Mouse (Mus musculus): ENCODE data around the gene Enpp1. TPM values are rescaled to one million over a fixed set of nuclear protein-coding genes. Genes with fewer than 3 reads are reported as not detected.
A peak's percentile ranks its signal among the peaks of the same experiment; 100 is the strongest.

Enpp1 gene
- 3.9 and 4.1 TPM in 2 replicates for polyA plus RNA-seq (2015; fragmentation: Nextera tagmentation; extraction: Ambion mirVana)

GRCm38 (mm10) chr10:24711480-24712366 lies at the start of gene Enpp1:
Enpp1 (minus strand) TSS chr10:24712159.
- peak within 1 kb of the TSS; percentile 59 for H3K9ac ChIP-seq
- peak within 1 kb of the TSS; percentile 72 for H3K4me3 ChIP-seq (replicated peaks)
- peak within 1 kb of the TSS; percentile 100 for H3K4me2 ChIP-seq
- H3K4me1 ChIP-seq: peaks cover 13% of the 10 kb centered on the region
- WGBS: under 1% methylated on average over 68 of the region's 79 CpGs
- H3K36me3 ChIP-seq: no peaks in the 10 kb centered on the region
- no peaks in the 10 kb centered on the region for H3K9me3 ChIP-seq (replicated peaks)
- H3K27ac ChIP-seq: no peak within 1 kb of the TSS
- ATAC-seq (replicated peaks; ENCODE audit: low FRiP score): peak; percentile 95
- H3K27me3 ChIP-seq: peaks cover 14% of the 10 kb centered on the region; the same call in 1 of the 2 replicates

DNA sequence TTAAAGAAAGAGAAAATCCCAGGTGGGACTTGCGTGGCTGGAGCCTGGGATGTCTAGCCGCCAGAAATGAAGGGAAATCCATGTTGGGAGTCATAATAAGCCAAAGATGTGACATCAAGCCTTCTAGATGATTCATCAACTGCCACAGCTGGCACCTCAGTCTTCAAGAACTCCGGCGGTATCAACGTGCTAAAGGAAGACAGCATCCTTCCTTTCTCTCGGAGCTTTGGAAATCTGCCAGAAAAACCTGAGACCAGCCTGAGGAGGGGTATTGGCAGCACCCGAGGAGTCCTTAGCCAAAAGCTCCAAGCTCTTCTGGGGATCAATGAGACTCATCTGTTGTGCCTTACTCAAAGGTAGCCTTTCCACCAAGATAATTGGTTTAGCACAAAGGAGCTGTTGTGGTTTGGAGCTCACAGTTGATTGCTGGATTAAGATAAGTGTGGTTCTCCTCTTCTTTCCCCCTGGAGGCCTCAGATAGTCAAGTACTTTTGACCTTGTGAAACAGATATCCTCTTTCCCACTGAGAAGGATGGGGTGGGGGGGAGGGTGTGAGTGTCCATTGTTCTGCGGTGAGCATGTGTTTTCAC lies 46.5 kb upstream of the Enpp1 start:
- H3K27me3 ChIP-seq: no peaks in the 10 kb centered on the region
- ATAC-seq (replicated peaks; ENCODE audit: low FRiP score): no peak
- no peak overlapping the region for H3K27ac ChIP-seq
- 71% methylated on average over 8 of the region's 8 CpGs for WGBS
- no peaks in the 10 kb centered on the region for H3K36me3 ChIP-seq
- no peaks in the 10 kb centered on the region for H3K9me3 ChIP-seq (replicated peaks)
- H3K9ac ChIP-seq: no peak overlapping the region
- no peak overlapping the region for H3K4me3 ChIP-seq (replicated peaks)
- H3K4me2 ChIP-seq: no peak overlapping the region
- no peaks in the 10 kb centered on the region for H3K4me1 ChIP-seq

DNA sequence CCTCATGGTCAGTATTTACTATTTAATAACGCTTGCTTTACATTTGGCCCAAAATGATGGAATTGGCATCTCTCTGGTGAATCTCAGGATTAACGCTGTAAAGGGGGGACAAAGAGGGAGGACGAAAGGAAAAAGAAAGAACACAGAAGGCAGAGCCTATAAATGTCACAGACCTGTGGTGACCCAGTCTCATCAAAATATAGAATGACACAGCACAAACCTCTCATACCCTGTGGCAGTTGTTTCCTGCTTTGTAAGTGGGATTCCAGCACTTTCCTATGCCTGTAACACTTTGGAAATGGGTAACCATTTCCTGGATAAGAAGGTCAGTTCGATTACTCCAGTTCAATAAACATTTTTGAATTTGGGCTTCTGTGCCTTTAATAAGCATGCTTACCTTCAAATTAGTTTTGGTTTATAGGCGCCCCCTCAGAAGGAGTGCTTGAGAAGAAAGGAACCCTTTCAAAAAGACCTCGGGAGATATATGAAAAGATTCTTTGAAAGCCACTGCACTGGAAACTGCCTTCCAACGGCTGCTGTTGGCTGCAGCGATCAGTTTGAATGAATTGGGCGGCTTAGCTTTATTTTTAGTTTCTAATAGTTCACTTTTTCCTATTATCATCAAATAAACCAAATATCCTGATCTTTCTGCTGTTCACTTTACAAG lies 43.0 kb upstream of the Enpp1 start:
- no peaks in the 10 kb centered on the region for H3K36me3 ChIP-seq
- H3K4me2 ChIP-seq: peak overlapping the region; percentile 46; the same call in 1 of the 2 replicates
- H3K27ac ChIP-seq: no peak overlapping the region
- ATAC-seq (replicated peaks; ENCODE audit: low FRiP score): no peak
- H3K9me3 ChIP-seq (replicated peaks): no peaks in the 10 kb centered on the region
- no peaks in the 10 kb centered on the region for H3K27me3 ChIP-seq
- no peaks in the 10 kb centered on the region for H3K4me1 ChIP-seq
- WGBS: 74% methylated on average over 9 of the region's 9 CpGs
- no peak overlapping the region for H3K4me3 ChIP-seq (replicated peaks)
- no peak overlapping the region for H3K9ac ChIP-seq

DNA sequence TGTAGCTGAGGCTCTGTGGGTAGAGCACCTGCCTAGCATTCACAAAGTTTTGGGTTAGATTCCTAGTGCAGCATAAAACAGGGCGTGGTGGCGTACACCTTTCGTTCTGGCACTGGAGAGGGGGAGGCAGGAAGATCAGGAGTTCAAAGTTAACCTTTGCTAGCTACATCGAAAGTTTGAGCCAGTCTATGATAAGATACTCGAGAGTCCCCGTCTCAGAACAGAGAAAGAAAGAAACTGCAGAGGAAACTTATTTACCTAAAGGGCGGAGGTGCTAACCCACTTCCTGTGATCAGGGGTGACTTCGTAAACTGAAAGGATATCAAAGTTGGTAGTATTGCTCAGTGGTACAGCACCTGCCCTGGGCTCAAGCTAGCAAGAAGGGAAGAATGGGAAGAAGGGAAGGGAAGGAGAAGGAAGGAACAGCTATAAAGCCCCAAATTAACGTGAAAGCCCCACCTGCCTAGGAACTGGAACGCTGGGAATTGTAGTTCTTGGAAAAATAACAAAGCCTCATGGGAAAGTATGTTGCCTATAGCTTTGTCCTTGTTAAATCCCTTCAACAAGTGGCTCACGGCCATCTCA lies 42.4 kb upstream of the Enpp1 start:
- H3K4me2 ChIP-seq: peak overlapping the region; percentile 46
- no peaks in the 10 kb centered on the region for H3K27me3 ChIP-seq
- no peaks in the 10 kb centered on the region for H3K9me3 ChIP-seq (replicated peaks)
- H3K9ac ChIP-seq: no peak overlapping the region
- H3K36me3 ChIP-seq: no peaks in the 10 kb centered on the region
- WGBS: 43% methylated on average over 11 of the region's 11 CpGs
- H3K4me1 ChIP-seq: no peaks in the 10 kb centered on the region
- H3K27ac ChIP-seq: no peak overlapping the region
- H3K4me3 ChIP-seq (replicated peaks): peak overlapping the region; percentile 35
- no peak for ATAC-seq (replicated peaks; ENCODE audit: low FRiP score)

GRCm38 (mm10) chr10:24753536-24754250 lies 41.7 kb upstream of the Enpp1 start:
- 64% methylated on average over 16 of the region's 16 CpGs for WGBS
- ATAC-seq (replicated peaks; ENCODE audit: low FRiP score): no peak
- no peaks in the 10 kb centered on the region for H3K36me3 ChIP-seq
- no peak overlapping the region for H3K9ac ChIP-seq
- H3K4me2 ChIP-seq: peak overlapping the region; percentile 46
- H3K9me3 ChIP-seq (replicated peaks): no peaks in the 10 kb centered on the region
- H3K27ac ChIP-seq: no peak overlapping the region
- H3K4me3 ChIP-seq (replicated peaks): peak overlapping the region; percentile 35
- no peaks in the 10 kb centered on the region for H3K4me1 ChIP-seq
- H3K27me3 ChIP-seq: no peaks in the 10 kb centered on the region

- Histone ChIP-seq H3K9me3 (replicated peaks) (no peaks in the 10 kb centered on the region), H3K4me1 (no peaks in the 10 kb centered on the region), H3K36me3 (no peaks in the 10 kb centered on the region), H3K9ac (no peak overlapping the region), H3K27me3 (no peaks in the 10 kb centered on the region), H3K4me3 (replicated peaks) (no peak overlapping the region), H3K4me2 (no peak overlapping the region), H3K27ac (no peak overlapping the region)
- ATAC-seq (replicated peaks; ENCODE audit: low FRiP score): no peak
- 74% methylated on average over 13 of the region's 13 CpGs for WGBS
Measured at GRCm38 (mm10) chr10:24742950-24743487, 31.1 kb upstream of the Enpp1 start.

GRCm38 (mm10) chr10:24741229-24742198 lies 29.6 kb upstream of the Enpp1 start:
- WGBS: 63% methylated on average over 7 of the region's 7 CpGs

DNA sequence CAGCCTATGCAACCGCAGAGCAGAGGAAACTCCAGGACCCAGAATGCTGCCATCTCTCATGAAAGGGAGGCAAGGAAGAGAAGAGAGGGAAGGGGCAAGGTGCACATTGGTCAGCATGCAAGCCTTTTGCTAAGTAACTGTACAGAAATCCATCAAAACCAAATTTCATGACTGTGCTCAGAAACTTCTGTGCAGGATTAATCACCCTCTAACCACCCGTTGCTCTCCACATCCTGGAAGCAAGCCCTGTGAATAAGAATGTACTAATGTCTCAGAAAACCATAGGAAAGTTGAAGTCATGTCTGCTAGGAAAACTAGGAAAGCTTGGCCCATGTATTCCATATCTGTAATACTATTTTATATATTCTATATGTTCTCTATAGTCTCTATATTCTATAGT lies 27.2 kb upstream of the Enpp1 start:
- no peak overlapping the region for H3K4me3 ChIP-seq (replicated peaks)
- H3K36me3 ChIP-seq: no peaks in the 10 kb centered on the region
- H3K9ac ChIP-seq: no peak overlapping the region
- no peak for ATAC-seq (replicated peaks; ENCODE audit: low FRiP score)
- no peaks in the 10 kb centered on the region for H3K9me3 ChIP-seq (replicated peaks)
- no peak overlapping the region for H3K4me2 ChIP-seq
- 73% methylated on average over 2 of the region's 2 CpGs for WGBS
- no peaks in the 10 kb centered on the region for H3K27me3 ChIP-seq
- peaks cover 11% of the 10 kb centered on the region for H3K4me1 ChIP-seq
- no peak overlapping the region for H3K27ac ChIP-seq

More at GRCm38 (mm10) chr10:24741229-24742198, 29.6 kb upstream of the Enpp1 start:
- Histone ChIP-seq H3K27ac (no peak overlapping the region), H3K36me3 (no peaks in the 10 kb centered on the region), H3K4me2 (no peak overlapping the region), H3K4me1 (no peaks in the 10 kb centered on the region), H3K27me3 (no peaks in the 10 kb centered on the region), H3K4me3 (replicated peaks) (no peak overlapping the region), H3K9me3 (replicated peaks) (no peaks in the 10 kb centered on the region), H3K9ac (no peak overlapping the region)
- ATAC-seq (replicated peaks; ENCODE audit: low FRiP score): no peak

DNA sequence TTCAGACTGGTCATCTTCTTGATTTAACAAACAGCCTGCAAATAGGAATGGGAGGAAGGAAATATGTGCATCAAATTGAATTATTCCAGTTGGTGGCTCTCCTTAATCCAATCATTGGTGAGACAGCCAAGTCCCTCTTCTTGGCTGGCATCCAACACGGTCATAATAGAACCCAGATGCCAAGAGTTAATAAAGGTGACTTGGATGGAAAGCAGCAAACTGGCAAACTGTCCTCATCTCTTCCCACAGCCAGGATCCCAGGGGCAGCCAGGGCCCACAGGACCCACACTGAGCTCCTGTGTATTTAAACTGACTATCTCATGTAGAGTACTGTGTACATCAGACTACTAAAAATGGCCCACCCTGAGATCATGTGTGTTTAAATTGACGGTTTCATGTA lies 26.5 kb upstream of the Enpp1 start:
- 87% methylated on average over 2 of the region's 2 CpGs for WGBS
- H3K4me3 ChIP-seq (replicated peaks): no peak overlapping the region
- no peak overlapping the region for H3K4me2 ChIP-seq
- no peak overlapping the region for H3K27ac ChIP-seq
- no peak for ATAC-seq (replicated peaks; ENCODE audit: low FRiP score)
- no peak overlapping the region for H3K9ac ChIP-seq
- no peaks in the 10 kb centered on the region for H3K27me3 ChIP-seq
- H3K4me1 ChIP-seq: peaks cover 11% of the 10 kb centered on the region
- no peaks in the 10 kb centered on the region for H3K36me3 ChIP-seq
- no peaks in the 10 kb centered on the region for H3K9me3 ChIP-seq (replicated peaks)

DNA sequence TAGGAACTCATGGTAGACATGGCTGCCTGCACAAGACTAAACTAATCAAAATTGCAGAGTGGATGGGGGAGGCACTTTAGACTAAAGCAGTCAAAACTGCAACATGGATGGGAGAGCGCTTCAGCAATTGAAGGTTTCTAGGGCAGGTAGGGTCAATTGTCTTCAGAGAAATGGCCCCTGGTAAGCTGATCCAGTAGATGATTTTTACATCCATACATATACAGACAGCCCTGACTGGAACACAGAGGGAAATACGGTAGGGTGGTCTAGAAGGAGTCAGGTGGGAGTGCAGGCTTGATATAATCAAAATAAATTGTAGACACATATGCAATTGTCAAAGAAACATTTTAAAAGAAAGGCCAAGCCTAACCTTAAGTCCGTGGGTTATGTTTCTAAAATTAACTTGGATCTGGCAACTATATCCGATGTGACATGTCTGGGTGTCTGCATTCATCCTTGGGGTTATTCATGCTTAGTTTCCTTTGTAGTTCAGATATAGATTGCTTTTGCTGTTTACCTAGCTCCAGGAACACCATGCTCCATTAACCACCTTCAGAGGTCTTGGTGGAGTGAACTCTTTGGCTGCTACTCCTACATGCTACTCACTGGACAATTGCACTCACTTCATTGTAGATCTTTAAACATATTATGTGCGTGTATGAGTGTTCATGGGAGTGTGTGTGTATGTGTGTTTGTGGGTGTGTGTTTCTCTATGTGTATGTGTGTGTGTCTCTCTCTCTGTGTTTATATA lies 23.2 kb upstream of the Enpp1 start:
- Histone ChIP-seq H3K9ac (no peak overlapping the region), H3K4me3 (replicated peaks) (no peak overlapping the region), H3K27ac (peak overlapping the region; percentile 67), H3K4me1 (peaks cover 20% of the 10 kb centered on the region), H3K36me3 (no peaks in the 10 kb centered on the region), H3K27me3 (no peaks in the 10 kb centered on the region), H3K9me3 (replicated peaks) (no peaks in the 10 kb centered on the region), H3K4me2 (peak overlapping the region; percentile 14; the same call in 1 of the 2 replicates)
- 49% methylated on average over 5 of the region's 5 CpGs for WGBS
- ATAC-seq (replicated peaks; ENCODE audit: low FRiP score): peak; percentile 84
